Mouse (Mus musculus) CH12.LX (cell line): Measurements from ENCODE around the gene Erfe.

Source experiments
- CHD2 ChIP-seq: IDR thresholded peaks from 2 replicates; pipeline ENCODE4 v1.6.1; 2011; ENCODE audit warnings: low read length, improper control_type of control experiment
- CTCF ChIP-seq, 2 experiments: IDR thresholded peaks in 1 of 2; conservative IDR thresholded peaks in 1 of 2; 2 replicates each; pipeline ENCODE4 v1.5.1; 2011 to 2012; ENCODE audit warnings: low read depth in 2 of 2, low read length in 2 of 2, improper control_type of control experiment in 1 of 2, inconsistent platforms in 1 of 2, mild to moderate bottlenecking in 1 of 2, moderate library complexity in 1 of 2
- ELF1 ChIP-seq: IDR thresholded peaks from 2 replicates; pipeline ENCODE4 v1.6.1; 2014; ENCODE audit warnings: low read depth, mild to moderate bottlenecking, inconsistent platforms, low read length, improper control_type of control experiment
- MAFK ChIP-seq: IDR thresholded peaks from 2 replicates; pipeline ENCODE4 v1.6.1; 2011; ENCODE audit warnings: low read length, improper control_type of control experiment; ENCODE audit not compliant: insufficient replicate concordance
- MXI1 ChIP-seq: IDR thresholded peaks from 2 replicates; pipeline ENCODE4 v1.6.1; 2011; ENCODE audit warnings: mild to moderate bottlenecking, low read depth, low read length, improper control_type of control experiment
- POLR2A ChIP-seq: IDR thresholded peaks from 2 replicates; pipeline ENCODE4 v1.6.1; 2011; ENCODE audit warnings: low read depth, mild to moderate bottlenecking, improper control_type of control experiment, low read length
- RCOR1 ChIP-seq: conservative IDR thresholded peaks from 2 replicates; pipeline ENCODE4 v1.6.1; 2012; ENCODE audit warnings: low read depth, mild to moderate bottlenecking, inconsistent platforms, low read length, improper control_type of control experiment
- TCF12 ChIP-seq: IDR thresholded peaks from 2 replicates; pipeline ENCODE4 v1.6.1; 2014; ENCODE audit warnings: low read depth, mild to moderate bottlenecking, inconsistent platforms, low read length, improper control_type of control experiment
- ZMIZ1 ChIP-seq: IDR thresholded peaks from 2 replicates; pipeline ENCODE4 v1.6.1; 2012; ENCODE audit warnings: low read depth, mild to moderate bottlenecking, inconsistent platforms, low read length, improper control_type of control experiment
- ZNF384 ChIP-seq: IDR thresholded peaks from 2 replicates; pipeline ENCODE4 v1.6.1; 2012; ENCODE audit warnings: low read depth, low read length, improper control_type of control experiment, inconsistent platforms

- TF ChIP-seq CTCF (conservative IDR thresholded peaks at IDR 0.05 in 1 of 2, IDR thresholded peaks at IDR 0.05 in 1 of 2; ENCODE audit: low read depth in 2 of 2, low read length in 2 of 2), result no peak
- no peak for TF ChIP-seq POLR2A
- no peak for TF ChIP-seq MXI1
- TF ChIP-seq RCOR1, result no peak
- TF ChIP-seq ELF1, result no peak
- TF ChIP-seq MAFK, result no peak
- no peak for TF ChIP-seq TCF12
- no peak for TF ChIP-seq CHD2
- TF ChIP-seq ZNF384, result no peak
- no peak for TF ChIP-seq ZMIZ1
Measured at GRCm38 (mm10) chr1:91412286-91413029, 46.2 kb downstream of the Erfe start.
